Mouse (Mus musculus) heart, embryonic 11.5 days (tissue): ENCODE data around the gene Cmip. TPM values are rescaled to one million over a fixed set of nuclear protein-coding genes. Genes with fewer than 3 reads are reported as not detected.

Experiments used
- ATAC-seq: fragments of 200-750 bp; cut with Nextera tagmentation; replicated peaks from 2 replicates; pipeline ENCODE4 v1.8.0; 2017; ENCODE audit warnings: moderate library complexity; ENCODE audit not compliant: insufficient number of reproducible peaks, low FRiP score, low TSS enrichment
- H3K27ac ChIP-seq: fragments of 300-500 bp; sonication (generic); 2 replicates; pipeline ENCODE4 v1.5.1; 2014; ENCODE audit warnings: mild to moderate bottlenecking, low read depth, low read length
- H3K27me3 ChIP-seq: fragments of 300-500 bp; sonication (generic); 2 replicates; pipeline ENCODE4 v1.6.1; 2014; ENCODE audit warnings: mild to moderate bottlenecking, low read length, mixed read lengths; ENCODE audit not compliant: control insufficient read depth, insufficient read depth
- H3K36me3 ChIP-seq: fragments of 300-500 bp; sonication (generic); 2 replicates; pipeline ENCODE4 v1.6.1; 2014; ENCODE audit warnings: mild to moderate bottlenecking, low read length, moderate library complexity, mixed read lengths; ENCODE audit not compliant: control insufficient read depth, insufficient read depth
- H3K4me1 ChIP-seq: fragments of 300-500 bp; sonication (generic); 2 replicates; pipeline ENCODE4 v1.6.1; 2014; ENCODE audit warnings: low read length; ENCODE audit not compliant: control insufficient read depth, insufficient read depth
- H3K4me2 ChIP-seq: fragments of 300-500 bp; sonication (generic); 2 replicates; pipeline ENCODE4 v1.6.1; 2014; ENCODE audit warnings: mild to moderate bottlenecking, moderate library complexity
- H3K4me3 ChIP-seq: fragments of 300-500 bp; sonication (generic); 2 replicates; pipeline ENCODE4 v1.5.1; 2014; ENCODE audit warnings: low read depth, low read length
- H3K9ac ChIP-seq: fragments of 300-500 bp; sonication (generic); 2 replicates; pipeline ENCODE4 v1.6.1; 2014; ENCODE audit warnings: mild to moderate bottlenecking, low read depth, low read length, moderate library complexity
- H3K9me3 ChIP-seq: fragments of 300-500 bp; sonication (generic); replicated peaks from 2 replicates; pipeline ENCODE4 v1.6.1; 2016; ENCODE audit warnings: low read length; ENCODE audit not compliant: control insufficient read depth
- WGBS: fragments of 180-500 bp; shearing (Covaris S2); extraction: QIAGEN DNeasy Blood & Tissue Kit; methylation state at CpG from one replicate; pipeline ENCODE4 v1.1.7; 2014; ENCODE audit not compliant: insufficient replicate concordance; 5-methylcytosine and 5-hydroxymethylcytosine counted together
- polyA plus RNA-seq: library from polyadenylated mRNA; unstranded; fragments of >200 nt; fragmentation: Nextera tagmentation; extraction: Ambion mirVana; gene quantifications from 2 replicates; pipeline ENCODE4 v1.2.1, GENCODE M21; 2014

The Cmip gene
- polyA plus RNA-seq, 1 experiment from 2014 or later: 8.6 TPM

DNA sequence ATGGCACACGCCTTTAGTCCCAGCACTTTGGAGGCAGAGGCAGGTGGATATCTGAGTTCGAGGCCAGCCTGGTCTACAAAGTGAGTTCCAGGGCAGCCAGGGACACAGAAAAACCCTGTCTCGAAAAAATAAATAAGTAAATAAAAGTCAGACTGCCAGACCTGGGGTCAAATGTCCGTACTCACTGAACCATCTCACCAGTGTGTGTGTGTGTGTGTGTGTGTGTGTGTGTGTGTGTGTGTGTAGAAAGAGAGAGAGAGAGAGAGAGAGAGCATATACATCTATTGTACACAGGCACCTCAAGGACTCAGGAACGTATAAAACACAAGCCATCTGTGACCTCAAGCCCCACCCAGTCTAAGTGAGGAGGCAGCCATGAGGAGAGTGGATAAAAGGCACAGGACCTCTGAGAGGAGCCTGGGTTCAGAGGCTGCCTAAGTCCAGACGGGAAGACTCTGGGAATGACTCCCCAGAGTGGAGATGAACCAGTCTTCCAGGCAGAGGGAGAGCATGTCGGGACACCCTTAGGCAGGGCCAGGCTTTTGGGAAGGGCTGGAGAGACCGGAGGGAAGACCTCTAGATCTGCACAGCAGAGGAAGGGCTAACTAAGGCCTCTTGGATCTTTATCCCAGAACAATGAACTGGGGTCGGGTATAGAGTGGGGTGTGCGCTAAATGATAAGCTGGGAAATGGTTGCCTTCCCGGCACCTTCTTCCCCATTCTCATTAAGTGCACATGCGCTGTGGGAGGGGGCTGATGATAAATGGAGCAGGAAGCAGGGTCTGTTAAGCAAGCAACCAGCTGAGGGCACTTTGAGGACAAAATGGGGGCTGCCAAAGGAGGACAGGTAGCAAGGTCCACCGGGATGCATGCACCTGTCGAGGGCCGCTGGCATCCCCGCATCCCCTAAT, 212.8 kb downstream of the Cmip start:
- peak; percentile 24; the same call in 1 of the 2 replicates for ATAC-seq
- H3K27me3 ChIP-seq: no peaks in the 10 kb centered on the region
- peak overlapping the region; percentile 16; the same call in 1 of the 2 replicates for H3K4me3 ChIP-seq
- no peaks in the 10 kb centered on the region for H3K36me3 ChIP-seq
- no peak overlapping the region for H3K27ac ChIP-seq
- H3K4me1 ChIP-seq: peaks cover 6% of the 10 kb centered on the region; the same call in 1 of the 2 replicates
- H3K4me2 ChIP-seq: peak overlapping the region; percentile 53
- peak overlapping the region; percentile 40; the same call in 1 of the 2 replicates for H3K9ac ChIP-seq
- no peaks in the 10 kb centered on the region for H3K9me3 ChIP-seq
- 29% methylated on average over 16 of the region's 16 CpGs for WGBS

DNA sequence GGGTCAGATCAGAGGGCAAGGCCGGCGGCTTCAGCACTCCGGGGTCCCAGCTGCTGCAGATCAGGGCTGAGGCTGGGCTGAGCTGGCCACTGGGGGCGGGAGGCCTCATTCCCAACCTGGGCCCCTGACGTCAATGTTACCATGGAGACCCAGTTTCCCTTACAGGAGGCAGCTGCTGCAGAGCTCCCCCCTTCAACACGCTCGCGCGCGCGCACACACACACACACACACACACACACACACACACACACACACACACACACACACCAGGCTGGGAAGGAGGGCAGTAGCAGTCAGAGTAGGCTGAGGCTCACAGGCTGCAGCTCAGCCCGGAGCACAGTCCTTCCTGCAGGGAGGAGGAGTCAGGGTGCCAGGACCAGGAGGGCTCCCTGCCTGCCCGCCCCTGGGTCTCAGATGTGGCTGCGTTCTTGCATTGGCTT, 213.5 kb downstream of the Cmip start:
- peak; percentile 78 for ATAC-seq
- H3K9me3 ChIP-seq: no peaks in the 10 kb centered on the region
- H3K27me3 ChIP-seq: no peaks in the 10 kb centered on the region
- H3K36me3 ChIP-seq: no peaks in the 10 kb centered on the region
- peak overlapping the region; percentile 53 for H3K4me2 ChIP-seq
- peaks cover 6% of the 10 kb centered on the region; the same call in 1 of the 2 replicates for H3K4me1 ChIP-seq
- 3% methylated on average over 9 of the region's 14 CpGs for WGBS
- peak overlapping the region; percentile 40; the same call in 1 of the 2 replicates for H3K9ac ChIP-seq
- peak overlapping the region; percentile 16; the same call in 1 of the 2 replicates for H3K4me3 ChIP-seq
- H3K27ac ChIP-seq: 0 out of 2 replicates have a peak overlapping the region, but pooled peaks have one; percentile 16

DNA sequence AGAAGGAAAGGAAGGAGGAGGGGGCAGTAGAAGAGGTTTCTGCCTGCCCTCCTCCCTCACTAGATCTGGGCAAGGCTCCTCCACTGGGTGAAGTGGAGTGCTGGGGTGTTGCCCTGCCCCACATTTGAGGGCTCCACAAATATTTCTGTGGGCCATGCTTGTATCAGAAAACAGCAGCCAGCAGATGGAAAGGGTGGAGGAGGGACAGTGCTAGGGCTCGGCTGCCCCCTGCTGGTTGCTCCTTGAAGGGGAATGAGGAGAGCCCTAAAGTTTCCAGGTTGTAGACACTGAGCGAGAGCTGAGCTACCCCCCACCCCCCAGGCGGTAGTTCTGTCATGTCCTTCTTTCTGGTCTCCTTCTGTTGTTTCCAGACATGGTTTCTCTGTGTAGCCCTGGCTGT, 214.3 kb downstream of the Cmip start:
- H3K4me1 ChIP-seq: peaks cover 6% of the 10 kb centered on the region; the same call in 1 of the 2 replicates
- no peaks in the 10 kb centered on the region for H3K36me3 ChIP-seq
- H3K27me3 ChIP-seq: no peaks in the 10 kb centered on the region
- no peak overlapping the region for H3K4me3 ChIP-seq
- H3K9me3 ChIP-seq: no peaks in the 10 kb centered on the region
- no peak overlapping the region for H3K27ac ChIP-seq
- no peak overlapping the region for H3K9ac ChIP-seq
- ATAC-seq: no peak
- H3K4me2 ChIP-seq: no peak overlapping the region
- 27% methylated on average over 3 of the region's 3 CpGs for WGBS

DNA sequence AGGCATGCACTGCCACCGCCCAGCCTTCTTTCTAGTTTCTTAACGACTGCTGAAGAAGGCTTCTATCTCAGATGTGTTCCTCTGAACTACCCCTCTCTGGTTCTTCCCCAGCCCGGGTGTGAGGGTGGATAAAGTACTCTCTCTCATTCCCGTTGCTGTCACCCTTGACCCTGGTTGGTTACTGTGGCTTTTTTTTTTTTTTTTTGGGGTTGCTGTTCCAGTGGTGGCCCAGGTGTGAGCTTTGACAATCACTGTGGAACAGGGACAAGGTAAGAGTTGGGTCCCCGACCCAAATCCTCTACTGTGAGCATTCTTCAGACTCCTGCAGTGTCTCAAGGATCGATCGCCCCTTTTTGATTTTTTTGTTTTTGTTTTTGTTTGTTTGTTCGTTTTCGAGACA, 214.8 kb downstream of the Cmip start:
- ATAC-seq: no peak
- H3K4me2 ChIP-seq: no peak overlapping the region
- H3K27ac ChIP-seq: no peak overlapping the region

DNA sequence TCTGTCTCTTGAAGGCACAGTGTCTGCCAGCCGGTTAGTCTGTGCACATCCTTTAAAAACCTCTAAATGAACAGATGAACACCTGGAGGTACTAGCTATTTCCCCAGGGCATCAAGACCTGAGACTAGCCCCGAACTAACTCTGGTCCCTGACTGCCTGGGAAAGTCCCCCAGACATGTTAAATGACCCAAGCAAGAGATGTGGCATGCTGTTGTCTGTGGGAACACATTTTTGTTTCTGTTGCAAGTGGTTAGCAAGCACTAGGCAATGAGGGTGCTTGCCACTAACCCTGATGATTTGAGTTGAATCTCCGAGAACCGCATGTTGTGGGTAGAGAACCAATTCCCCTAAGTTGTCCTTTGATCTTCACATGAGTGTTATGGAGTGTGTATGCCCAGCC, 215.5 kb downstream of the Cmip start:
- Histone ChIP-seq H3K36me3 (no peaks in the 10 kb centered on the region), H3K9me3 (no peaks in the 10 kb centered on the region), H3K27ac (no peak overlapping the region), H3K4me3 (no peak overlapping the region), H3K4me1 (peaks cover 6% of the 10 kb centered on the region; the same call in 1 of the 2 replicates), H3K27me3 (no peaks in the 10 kb centered on the region), H3K4me2 (no peak overlapping the region), H3K9ac (no peak overlapping the region)
- ATAC-seq: no peak
- WGBS: 83% methylated on average over 4 of the region's 4 CpGs

More for the DNA sequence above, 214.8 kb downstream of the Cmip start:
- Histone ChIP-seq H3K4me1 (peaks cover 6% of the 10 kb centered on the region; the same call in 1 of the 2 replicates), H3K9ac (no peak overlapping the region), H3K9me3 (no peaks in the 10 kb centered on the region), H3K4me3 (no peak overlapping the region), H3K36me3 (no peaks in the 10 kb centered on the region), H3K27me3 (no peaks in the 10 kb centered on the region)
- WGBS: 69% methylated on average over 9 of the region's 9 CpGs

DNA sequence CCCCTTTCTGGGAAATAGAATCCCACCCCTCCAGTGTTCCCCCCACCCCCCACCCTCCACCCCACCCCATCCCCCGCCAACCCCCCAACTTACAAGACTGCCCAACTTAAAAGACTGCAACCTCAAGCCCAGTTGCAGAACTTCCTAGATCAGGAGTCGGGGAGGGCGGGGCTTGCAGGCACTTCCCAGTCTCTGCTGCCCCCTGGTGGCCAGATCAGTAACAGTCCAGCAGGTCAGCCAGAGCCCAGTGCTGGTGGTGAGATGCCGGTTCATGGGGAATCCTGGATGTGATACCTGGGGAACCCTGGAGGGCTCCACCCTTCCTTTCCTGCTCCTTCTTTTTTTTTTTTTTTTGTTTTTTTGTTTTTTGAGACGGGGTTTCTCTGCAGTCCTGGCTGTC, 218.1 kb downstream of the Cmip start:
- no peaks in the 10 kb centered on the region for H3K9me3 ChIP-seq
- no peaks in the 10 kb centered on the region for H3K36me3 ChIP-seq
- WGBS: 3% methylated on average over 5 of the region's 5 CpGs
- H3K9ac ChIP-seq: no peak overlapping the region
- peaks cover 3% of the 10 kb centered on the region; the same call in 1 of the 2 replicates for H3K4me1 ChIP-seq
- H3K4me3 ChIP-seq: no peak overlapping the region
- no peak for ATAC-seq
- no peaks in the 10 kb centered on the region for H3K27me3 ChIP-seq
- H3K4me2 ChIP-seq: no peak overlapping the region
- no peak overlapping the region for H3K27ac ChIP-seq

DNA sequence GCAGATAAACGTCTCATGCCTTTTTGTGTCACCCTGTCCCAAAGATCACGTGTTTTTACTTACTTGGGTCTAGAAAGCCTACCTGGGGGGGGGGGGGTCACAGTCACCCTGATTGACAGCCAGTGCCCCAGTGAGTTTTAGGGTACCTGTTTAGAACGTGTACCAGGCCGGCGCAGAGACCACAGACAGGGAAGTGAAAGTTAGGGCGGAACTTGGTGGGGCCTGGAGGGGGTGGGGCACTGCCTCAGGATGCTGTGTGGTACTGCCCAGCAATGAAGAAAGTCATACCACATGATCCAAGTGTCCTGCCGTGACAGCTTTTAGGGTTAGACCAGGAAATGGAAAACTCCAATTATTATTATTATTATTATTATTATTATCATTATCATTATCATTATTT, 219.0 kb downstream of the Cmip start:
- no peaks in the 10 kb centered on the region for H3K36me3 ChIP-seq
- no peaks in the 10 kb centered on the region for H3K9me3 ChIP-seq
- WGBS: 70% methylated on average over 7 of the region's 7 CpGs
- no peaks in the 10 kb centered on the region for H3K4me1 ChIP-seq
- no peak overlapping the region for H3K4me3 ChIP-seq
- no peak for ATAC-seq
- H3K27ac ChIP-seq: no peak overlapping the region
- H3K4me2 ChIP-seq: no peak overlapping the region
- no peaks in the 10 kb centered on the region for H3K27me3 ChIP-seq
- no peak overlapping the region for H3K9ac ChIP-seq

DNA sequence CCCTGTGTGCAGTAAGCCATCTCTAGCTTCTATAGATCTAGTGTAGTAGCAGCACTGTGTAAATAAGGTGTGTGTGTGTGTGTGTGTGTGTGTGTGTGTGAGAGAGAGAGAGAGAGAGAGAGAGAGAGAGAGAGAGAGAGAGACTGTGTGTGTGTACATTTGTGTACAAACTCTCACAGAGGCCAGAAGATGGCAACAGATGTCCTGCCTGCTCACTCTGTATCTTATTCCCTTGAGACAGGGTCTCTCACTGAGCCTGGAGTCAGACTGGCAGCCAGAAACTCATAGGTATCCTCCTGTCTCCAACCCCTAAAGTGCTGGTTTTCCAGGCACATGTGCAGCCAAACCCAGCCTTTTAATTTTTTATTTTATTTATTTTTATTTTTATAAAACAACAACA, 221.2 kb downstream of the Cmip start:
- ATAC-seq: no peak
- H3K27me3 ChIP-seq: no peaks in the 10 kb centered on the region

More for the DNA sequence above, 221.2 kb downstream of the Cmip start:
- Histone ChIP-seq H3K4me3 (no peak overlapping the region), H3K9me3 (no peaks in the 10 kb centered on the region), H3K27ac (no peak overlapping the region), H3K4me2 (no peak overlapping the region), H3K4me1 (no peaks in the 10 kb centered on the region), H3K36me3 (no peaks in the 10 kb centered on the region), H3K9ac (no peak overlapping the region)
